Mouse (Mus musculus): ENCODE data around the gene Fbxl16. TPM values are rescaled to one million over a fixed set of nuclear protein-coding genes. Genes with fewer than 3 reads are reported as not detected.

Gene Fbxl16
- polyA plus RNA-seq, 1 experiment from 2014 or later: 2.8 TPM

DNA sequence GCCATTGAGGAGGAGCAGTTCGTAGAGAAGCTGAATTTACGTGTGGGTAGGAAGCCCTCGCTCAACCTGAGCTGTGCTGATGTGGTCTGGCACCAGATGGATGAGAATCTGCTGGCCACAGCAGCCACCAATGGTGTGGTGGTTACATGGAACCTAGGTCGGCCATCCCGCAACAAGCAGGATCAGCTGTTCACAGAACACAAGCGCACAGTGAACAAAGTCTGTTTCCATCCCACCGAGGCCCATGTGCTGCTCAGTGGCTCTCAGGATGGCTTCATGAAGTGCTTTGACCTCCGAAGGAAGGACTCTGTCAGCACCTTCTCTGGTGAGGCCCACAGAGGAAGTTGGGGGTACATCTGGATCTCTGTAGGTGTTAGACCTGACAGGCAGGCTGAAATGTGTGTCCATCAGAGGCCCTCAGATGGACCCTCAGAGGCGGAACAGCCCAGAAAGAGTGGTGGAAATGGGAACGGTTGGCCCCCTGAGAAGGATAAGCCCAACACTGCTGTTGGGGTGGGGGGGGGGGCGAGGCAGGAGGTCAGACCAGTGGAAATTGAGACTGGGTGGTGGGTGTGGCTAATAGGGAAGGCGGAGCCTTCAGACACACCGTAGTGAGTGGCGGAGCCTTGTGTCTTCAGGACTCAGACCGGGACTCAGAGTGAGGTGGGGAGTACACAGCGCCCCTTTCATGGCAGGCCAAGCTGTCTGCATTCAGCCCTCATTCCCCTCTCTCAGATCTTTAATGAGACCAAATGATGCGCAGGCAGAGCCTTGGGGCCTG, 15.7 kb downstream of the Fbxl16 start:
- Histone ChIP-seq H3K4me1 (ENCODE audit: control insufficient read depth, insufficient read depth, low read length) (peaks cover 20% of the 10 kb centered on the region), H3K4me2 (ENCODE audit: low read depth, low read length) (peak overlapping the region; percentile 92), H3K9me3 (replicated peaks; ENCODE audit: control insufficient read depth, low read length) (no peaks in the 10 kb centered on the region), H3K27ac (ENCODE audit: low read length) (no peak overlapping the region), H3K36me3 (ENCODE audit: control insufficient read depth, insufficient read depth, low read length) (0 out of 2 replicates have a peak, but pooled peaks cover 12% of the 10 kb centered on the region), H3K27me3 (ENCODE audit: control insufficient read depth, insufficient read depth, low read length) (peaks cover 8% of the 10 kb centered on the region), H3K9ac (ENCODE audit: low read length) (peak overlapping the region; percentile 83), H3K4me3 (replicated peaks; ENCODE audit: low read length) (peak overlapping the region; percentile 67)
- no peak for ATAC-seq (ENCODE audit: insufficient read depth, low FRiP score)
- 66% methylated on average over 16 of the region's 17 CpGs for WGBS

GRCm38 (mm10) chr17:25825311-25825710, 16.4 kb downstream of the Fbxl16 start:
- WGBS: 86% methylated on average over 6 of the region's 6 CpGs
- Histone ChIP-seq H3K9ac (ENCODE audit: low read length) (no peak overlapping the region; the same call in 1 of the 2 replicates), H3K4me2 (ENCODE audit: low read depth, low read length) (no peak overlapping the region), H3K4me1 (ENCODE audit: control insufficient read depth, insufficient read depth, low read length) (peaks cover 27% of the 10 kb centered on the region), H3K27ac (ENCODE audit: low read length) (no peak overlapping the region), H3K9me3 (replicated peaks; ENCODE audit: control insufficient read depth, low read length) (no peaks in the 10 kb centered on the region), H3K27me3 (ENCODE audit: control insufficient read depth, insufficient read depth, low read length) (peaks cover 3% of the 10 kb centered on the region; the same call in 1 of the 2 replicates), H3K36me3 (ENCODE audit: control insufficient read depth, insufficient read depth, low read length) (peaks cover 12% of the 10 kb centered on the region; the same call in 1 of the 2 replicates), H3K4me3 (replicated peaks; ENCODE audit: low read length) (no peak overlapping the region)
- no peak for ATAC-seq (ENCODE audit: insufficient read depth, low FRiP score)

- peaks cover 35% of the 10 kb centered on the region for H3K4me1 ChIP-seq (ENCODE audit: control insufficient read depth, insufficient read depth, low read length)
Observed at GRCm38 (mm10) chr17:25825984-25826570, 17.2 kb downstream of the Fbxl16 start.

DNA sequence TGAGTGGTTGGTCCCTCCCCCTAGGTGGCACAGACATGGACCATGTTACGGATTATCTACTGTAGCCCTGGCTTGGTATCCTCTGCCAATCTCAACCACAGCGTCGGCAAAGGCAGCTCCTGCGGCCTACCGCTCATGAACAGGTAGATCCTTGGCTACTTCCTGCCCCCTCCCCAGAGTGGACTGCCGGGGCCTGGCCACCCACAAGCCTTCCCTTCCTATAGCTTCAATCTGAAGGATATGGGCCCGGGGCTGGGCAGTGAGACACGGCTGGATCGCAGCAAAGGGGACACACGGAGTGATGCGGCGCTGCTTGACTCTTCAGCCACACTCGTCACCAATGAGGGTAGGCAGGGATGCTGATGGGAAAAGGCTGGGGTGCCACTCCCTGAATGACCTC, 18.1 kb downstream of the Fbxl16 start:
- Histone ChIP-seq H3K9ac (ENCODE audit: low read length) (no peak overlapping the region), H3K4me3 (replicated peaks; ENCODE audit: low read length) (no peak overlapping the region), H3K27ac (ENCODE audit: low read length) (no peak overlapping the region), H3K9me3 (replicated peaks; ENCODE audit: control insufficient read depth, low read length) (no peaks in the 10 kb centered on the region), H3K4me2 (ENCODE audit: low read depth, low read length) (no peak overlapping the region), H3K27me3 (ENCODE audit: control insufficient read depth, insufficient read depth, low read length) (0 out of 2 replicates have a peak, but pooled peaks cover 3% of the 10 kb centered on the region), H3K4me1 (ENCODE audit: control insufficient read depth, insufficient read depth, low read length) (peaks cover 43% of the 10 kb centered on the region), H3K36me3 (ENCODE audit: control insufficient read depth, insufficient read depth, low read length) (peaks cover 23% of the 10 kb centered on the region)
- ATAC-seq (ENCODE audit: insufficient read depth, low FRiP score): no peak
- WGBS: 94% methylated on average over 13 of the region's 13 CpGs

More at GRCm38 (mm10) chr17:25825984-25826570, 17.2 kb downstream of the Fbxl16 start:
- H3K27me3 ChIP-seq (ENCODE audit: control insufficient read depth, insufficient read depth, low read length): peaks cover 3% of the 10 kb centered on the region; the same call in 1 of the 2 replicates
- WGBS: 93% methylated on average over 27 of the region's 27 CpGs
- H3K4me3 ChIP-seq (replicated peaks; ENCODE audit: low read length): no peak overlapping the region
- H3K27ac ChIP-seq (ENCODE audit: low read length): no peak overlapping the region
- H3K4me2 ChIP-seq (ENCODE audit: low read depth, low read length): no peak overlapping the region
- H3K9me3 ChIP-seq (replicated peaks; ENCODE audit: control insufficient read depth, low read length): no peaks in the 10 kb centered on the region
- peaks cover 20% of the 10 kb centered on the region for H3K36me3 ChIP-seq (ENCODE audit: control insufficient read depth, insufficient read depth, low read length)
- H3K9ac ChIP-seq (ENCODE audit: low read length): no peak overlapping the region
- ATAC-seq (ENCODE audit: insufficient read depth, low FRiP score): no peak

GRCm38 (mm10) chr17:25827546-25828222, 18.8 kb downstream of the Fbxl16 start:
- H3K9ac ChIP-seq (ENCODE audit: low read length): no peak overlapping the region
- H3K4me2 ChIP-seq (ENCODE audit: low read depth, low read length): no peak overlapping the region
- no peak overlapping the region for H3K4me3 ChIP-seq (replicated peaks; ENCODE audit: low read length)
- H3K27me3 ChIP-seq (ENCODE audit: control insufficient read depth, insufficient read depth, low read length): no peaks in the 10 kb centered on the region
- WGBS: 91% methylated on average over 22 of the region's 22 CpGs
- ATAC-seq (ENCODE audit: insufficient read depth, low FRiP score): no peak
- no peak overlapping the region; the same call in 1 of the 2 replicates for H3K27ac ChIP-seq (ENCODE audit: low read length)
- peaks cover 23% of the 10 kb centered on the region for H3K36me3 ChIP-seq (ENCODE audit: control insufficient read depth, insufficient read depth, low read length)
- H3K4me1 ChIP-seq (ENCODE audit: control insufficient read depth, insufficient read depth, low read length): peaks cover 44% of the 10 kb centered on the region
- no peaks in the 10 kb centered on the region for H3K9me3 ChIP-seq (replicated peaks; ENCODE audit: control insufficient read depth, low read length)

DNA sequence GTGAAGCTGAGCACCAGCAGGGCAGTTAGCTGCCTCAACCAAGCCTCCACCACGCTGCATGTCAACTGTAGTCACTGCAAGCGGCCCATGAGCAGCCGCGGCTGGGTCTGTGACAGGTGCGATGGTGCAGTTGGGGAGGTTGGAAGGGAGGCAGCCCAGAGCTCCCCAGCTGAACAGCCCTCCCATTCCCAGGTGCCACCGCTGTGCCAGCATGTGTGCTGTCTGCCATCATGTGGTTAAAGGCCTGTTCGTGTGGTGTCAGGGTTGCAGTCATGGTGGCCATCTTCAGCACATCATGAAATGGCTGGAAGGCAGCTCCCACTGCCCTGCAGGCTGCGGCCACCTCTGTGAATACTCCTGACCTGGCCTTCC, 19.3 kb downstream of the Fbxl16 start:
- H3K9me3 ChIP-seq (replicated peaks; ENCODE audit: control insufficient read depth, low read length): no peaks in the 10 kb centered on the region
- 82% methylated on average over 8 of the region's 8 CpGs for WGBS
- ATAC-seq (ENCODE audit: insufficient read depth, low FRiP score): no peak
- peak overlapping the region; percentile 74 for H3K4me3 ChIP-seq (replicated peaks; ENCODE audit: low read length)
- peak overlapping the region; percentile 87 for H3K9ac ChIP-seq (ENCODE audit: low read length)
- H3K4me1 ChIP-seq (ENCODE audit: control insufficient read depth, insufficient read depth, low read length): peaks cover 44% of the 10 kb centered on the region
- H3K36me3 ChIP-seq (ENCODE audit: control insufficient read depth, insufficient read depth, low read length): peaks cover 23% of the 10 kb centered on the region
- H3K27me3 ChIP-seq (ENCODE audit: control insufficient read depth, insufficient read depth, low read length): no peaks in the 10 kb centered on the region
- peak overlapping the region; percentile 93 for H3K27ac ChIP-seq (ENCODE audit: low read length)
- peak overlapping the region; percentile 91 for H3K4me2 ChIP-seq (ENCODE audit: low read depth, low read length)

- Histone ChIP-seq H3K4me3 (replicated peaks; ENCODE audit: low read length) (peak within 1 kb of the TSS; percentile 74), H3K4me2 (ENCODE audit: low read depth, low read length) (peak within 1 kb of the TSS; percentile 91), H3K9ac (ENCODE audit: low read length) (peak within 1 kb of the TSS; percentile 87), H3K27ac (ENCODE audit: low read length) (peak within 1 kb of the TSS; percentile 93), H3K9me3 (replicated peaks; ENCODE audit: control insufficient read depth, low read length) (no peaks in the 10 kb centered on the region), H3K36me3 (ENCODE audit: control insufficient read depth, insufficient read depth, low read length) (peaks cover 23% of the 10 kb centered on the region), H3K4me1 (ENCODE audit: control insufficient read depth, insufficient read depth, low read length) (peaks cover 45% of the 10 kb centered on the region), H3K27me3 (ENCODE audit: control insufficient read depth, insufficient read depth, low read length) (no peaks in the 10 kb centered on the region)
- peak; percentile 21; the same call in 1 of the 2 replicates for ATAC-seq (ENCODE audit: insufficient read depth, low FRiP score)
- under 1% methylated on average over 32 of the region's 32 CpGs for WGBS
Observed at GRCm38 (mm10) chr17:25828712-25829557, 20.1 kb downstream of the Fbxl16 start, which contains the start of gene Jmjd8. Gene Jmjd8, plus strand, starts transcription at chr17:25828867.

DNA sequence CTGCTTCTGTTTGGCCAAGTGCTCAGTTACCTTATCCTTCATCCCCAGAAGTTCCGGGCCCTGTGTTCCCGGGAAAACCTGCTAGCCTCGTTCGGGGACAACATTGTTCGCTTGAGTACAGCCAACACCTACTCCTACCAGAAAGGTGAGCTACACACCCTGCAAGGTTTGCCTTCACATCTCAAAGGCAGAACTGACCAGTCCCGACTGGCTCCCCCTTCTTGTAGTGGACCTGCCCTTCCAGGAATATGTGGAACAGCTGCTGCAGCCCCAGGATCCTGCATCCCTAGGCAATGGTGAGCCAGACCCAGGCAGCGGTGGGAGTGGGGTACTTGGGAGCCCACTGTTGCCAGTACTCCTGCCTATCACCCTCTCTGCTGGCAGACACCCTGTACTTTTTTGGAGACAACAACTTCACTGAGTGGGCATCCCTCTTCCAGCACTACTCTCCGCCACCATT, 20.7 kb downstream of the Fbxl16 start:
- Histone ChIP-seq H3K9ac (ENCODE audit: low read length) (peak overlapping the region; percentile 87), H3K27me3 (ENCODE audit: control insufficient read depth, insufficient read depth, low read length) (no peaks in the 10 kb centered on the region), H3K4me1 (ENCODE audit: control insufficient read depth, insufficient read depth, low read length) (peaks cover 45% of the 10 kb centered on the region), H3K27ac (ENCODE audit: low read length) (peak overlapping the region; percentile 93), H3K9me3 (replicated peaks; ENCODE audit: control insufficient read depth, low read length) (no peaks in the 10 kb centered on the region), H3K36me3 (ENCODE audit: control insufficient read depth, insufficient read depth, low read length) (peaks cover 23% of the 10 kb centered on the region), H3K4me2 (ENCODE audit: low read depth, low read length) (peak overlapping the region; percentile 91), H3K4me3 (replicated peaks; ENCODE audit: low read length) (peak overlapping the region; percentile 74)
- WGBS: 28% methylated on average over 8 of the region's 8 CpGs
- no peak for ATAC-seq (ENCODE audit: insufficient read depth, low FRiP score)

Measured in stomach, embryonic 16.5 days (tissue).